Mouse (Mus musculus) G1E (cell line): ENCODE data around the gene Helt. TPM values are rescaled to one million over a fixed set of nuclear protein-coding genes. Genes with fewer than 3 reads are reported as not detected.

ENCODE experiments used
- ATAC-seq: 2 replicates; pipeline ENCODE4 v1.8.0; 2016; ENCODE audit warnings: mild to moderate bottlenecking; ENCODE audit not compliant: insufficient number of reproducible peaks, poor library complexity, low FRiP score, severe bottlenecking; ENCODE audit errors: extremely low read depth
- DNase-seq: peaks from one replicate; pipeline ENCODE4 v3.0.0; 2012; ENCODE audit warnings: low spot score
- H3K27me3 ChIP-seq: 2 replicates; pipeline ENCODE4 v1.6.1; 2012; ENCODE audit warnings: mild to moderate bottlenecking, low read length, inconsistent platforms; ENCODE audit not compliant: insufficient read depth
- H3K36me3 ChIP-seq: replicated peaks from 2 replicates; pipeline ENCODE3; 2012; ENCODE audit warnings: mild to moderate bottlenecking, inconsistent platforms
- H3K4me1 ChIP-seq: 2 replicates; pipeline ENCODE4 v1.6.1; 2012; ENCODE audit warnings: low read depth, low read length, inconsistent platforms, mixed read lengths; ENCODE audit not compliant: insufficient read depth
- H3K4me3 ChIP-seq: 2 replicates; pipeline ENCODE4 v1.5.1; 2012; ENCODE audit warnings: low read depth, mild to moderate bottlenecking, inconsistent platforms, low read length, moderate library complexity, mixed read lengths
- H3K9me3 ChIP-seq: replicated peaks from 2 replicates; pipeline ENCODE4 v1.6.1; 2012; ENCODE audit warnings: inconsistent platforms
- CTCF ChIP-seq: IDR thresholded peaks from 2 replicates; pipeline ENCODE4 v1.5.1; 2012; ENCODE audit warnings: low read depth, low read length, inconsistent platforms, mixed read lengths
- GATA1 ChIP-seq: IDR thresholded peaks from 2 replicates; pipeline ENCODE4 v1.6.1; 2012; ENCODE audit warnings: borderline replicate concordance, low read length, inconsistent platforms, mixed read lengths
- GATA2 ChIP-seq: IDR thresholded peaks from 2 replicates; pipeline ENCODE4 v1.6.1; 2012; ENCODE audit warnings: low read depth, low read length, inconsistent platforms, borderline replicate concordance
- POLR2AphosphoS5 ChIP-seq: IDR thresholded peaks from 2 replicates; pipeline ENCODE4 v1.6.1; 2012; ENCODE audit warnings: low read depth, low read length, inconsistent platforms; ENCODE audit not compliant: insufficient replicate concordance
- TAL1 ChIP-seq: conservative IDR thresholded peaks from 2 replicates; pipeline ENCODE4 v1.6.1; 2012; ENCODE audit warnings: low read depth, low read length, inconsistent platforms, mixed read lengths
- polyA plus RNA-seq: library from polyadenylated mRNA; stranded (reverse); fragments of >175 nt; gene quantifications from 2 replicates; pipeline ENCODE4 v1.2.3, GENCODE M21; 2012
- total RNA-seq, 2 experiments: library from RNA; stranded (forward) in 1 of 2; stranded (reverse) in 1 of 2; fragments of 200-1000 nt in 1 of 2; fragments of >200 nt in 1 of 2; fragmentation: Nextera tagmentation in 1 of 2; gene quantifications; 2 replicates each; pipeline ENCODE4 v1.2.3; 2014 to 2017

Helt gene
- total and polyA plus RNA-seq, 3 experiments, result 0.38 TPM; not detected in 2

DNA sequence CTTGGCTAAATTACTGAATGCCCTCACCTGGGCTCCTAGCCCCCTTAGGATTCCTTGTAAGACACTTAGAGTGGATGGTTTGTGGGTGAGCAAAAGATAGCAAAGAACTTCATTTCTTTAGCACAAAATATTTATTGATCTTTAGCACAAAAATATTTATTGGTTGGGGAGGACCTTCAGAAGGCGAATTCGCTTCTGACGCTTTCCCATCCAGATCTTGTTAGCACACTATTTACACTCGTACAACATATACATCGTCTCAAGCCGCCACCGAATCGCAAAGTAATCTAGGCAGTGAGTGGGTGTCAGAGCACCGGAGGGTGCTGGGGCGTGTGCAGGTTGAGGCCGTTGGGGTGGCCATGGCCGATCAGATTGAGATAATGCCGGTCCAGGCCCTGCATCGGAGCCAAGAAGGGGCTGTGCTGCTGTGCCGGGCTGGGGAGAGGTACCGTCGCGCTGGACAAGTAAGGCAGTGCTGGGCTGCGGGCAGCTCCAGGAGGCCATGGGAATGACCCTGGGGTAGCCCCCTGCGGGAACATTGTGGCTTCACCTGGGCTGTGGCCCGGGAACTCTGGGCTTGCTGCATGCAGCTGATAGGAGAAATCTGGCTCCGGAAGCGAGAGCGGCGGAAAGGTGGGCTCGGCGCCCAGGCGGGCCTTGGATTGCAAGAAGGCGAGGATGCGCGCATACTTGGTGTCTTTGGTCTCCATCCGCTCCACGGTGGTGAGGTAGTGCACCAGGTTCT lies 2.4 kb downstream of the Helt start:
- no peaks in the 10 kb centered on the region for H3K9me3 ChIP-seq
- H3K4me3 ChIP-seq, result no peak overlapping the region
- ATAC-seq (no peak), DNase-seq (no peak)
- H3K36me3 ChIP-seq, result no peaks in the 10 kb centered on the region
- peaks cover 61% of the 10 kb centered on the region for H3K27me3 ChIP-seq
- no peaks in the 10 kb centered on the region; the same call in 1 of the 2 replicates for H3K4me1 ChIP-seq
- no peak for TF ChIP-seq GATA1
- no peak for TF ChIP-seq POLR2AphosphoS5
- TF ChIP-seq TAL1, result no peak
- TF ChIP-seq CTCF, result no peak
- TF ChIP-seq GATA2, result no peak

DNA sequence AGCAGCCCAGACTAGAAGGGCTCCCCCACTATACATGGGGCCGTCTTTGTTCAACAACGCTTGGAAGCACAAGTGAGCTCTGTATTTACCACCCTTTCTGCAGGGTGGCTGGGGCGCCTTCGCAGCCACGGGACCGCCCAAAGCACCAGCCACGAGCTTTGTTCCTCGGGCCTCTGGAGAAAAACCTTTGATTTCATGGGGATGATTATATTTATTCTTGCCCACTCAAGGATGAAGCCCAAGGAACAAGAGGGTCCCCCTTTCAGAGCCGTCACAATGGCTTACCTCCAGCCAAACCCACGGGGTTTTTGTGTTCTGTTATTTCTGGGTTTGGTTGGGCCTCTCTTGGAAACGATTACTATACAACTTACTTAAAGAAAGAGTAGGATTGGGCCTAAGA lies 5.2 kb downstream of the Helt start:
- Histone ChIP-seq H3K27me3 (peaks cover 45% of the 10 kb centered on the region), H3K9me3 (no peaks in the 10 kb centered on the region)
- TF ChIP-seq TAL1, result no peak
- TF ChIP-seq GATA2, result no peak
- no peak for TF ChIP-seq CTCF
- TF ChIP-seq POLR2AphosphoS5, result no peak
- TF ChIP-seq GATA1, result no peak

DNA sequence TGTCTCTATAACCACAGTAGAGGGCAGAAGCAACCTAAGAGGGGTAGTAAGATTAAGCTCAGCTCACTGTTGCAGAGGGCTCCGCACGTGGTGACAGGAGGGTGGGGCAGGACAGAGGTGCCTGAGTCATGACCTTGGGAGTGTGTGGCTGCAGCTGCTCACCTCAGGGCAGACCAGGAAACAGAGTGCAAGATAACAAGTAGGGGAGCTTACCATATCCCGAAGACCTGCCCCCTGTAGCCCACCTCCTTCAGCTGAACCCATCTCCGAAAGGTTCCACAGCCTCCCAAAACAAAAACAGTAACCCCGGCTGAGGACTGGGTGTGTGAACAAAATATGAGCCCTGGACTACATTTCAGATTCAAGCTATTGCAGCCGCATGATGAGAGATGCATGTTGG lies 6.5 kb downstream of the Helt start:
- Histone ChIP-seq H3K36me3 (no peaks in the 10 kb centered on the region), H3K27me3 (peaks cover 33% of the 10 kb centered on the region), H3K9me3 (no peaks in the 10 kb centered on the region), H3K4me3 (no peak overlapping the region), H3K4me1 (no peaks in the 10 kb centered on the region; the same call in 1 of the 2 replicates)
- DNase-seq (no peak), ATAC-seq (no peak)
- no peak for TF ChIP-seq POLR2AphosphoS5
- no peak for TF ChIP-seq CTCF
- TF ChIP-seq TAL1, result no peak
- no peak for TF ChIP-seq GATA1
- TF ChIP-seq GATA2, result no peak

More for the DNA sequence above, 5.2 kb downstream of the Helt start:
- Histone ChIP-seq H3K4me3 (no peak overlapping the region), H3K36me3 (no peaks in the 10 kb centered on the region), H3K4me1 (no peaks in the 10 kb centered on the region; the same call in 1 of the 2 replicates)
- no peak for DNase-seq
- no peak for ATAC-seq

DNA sequence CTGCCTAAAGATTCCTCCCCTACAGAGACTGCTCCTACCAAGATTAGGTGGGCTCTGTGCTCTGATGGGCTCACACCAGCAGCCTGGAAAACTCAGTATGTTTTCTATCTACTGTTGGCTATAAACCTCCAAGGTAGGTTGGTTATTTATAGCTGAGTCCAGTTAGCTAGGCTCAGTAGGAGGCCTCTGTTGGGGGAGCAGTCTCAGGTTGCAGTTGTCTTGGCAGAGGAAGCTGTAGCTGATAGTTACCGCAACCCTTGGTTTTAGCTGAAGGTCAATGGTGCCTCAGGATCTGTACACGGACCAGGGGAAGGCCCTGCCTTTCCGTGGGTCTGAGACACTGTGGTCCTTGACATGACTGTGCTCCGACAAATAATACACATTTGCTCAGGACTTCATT lies 8.5 kb downstream of the Helt start:
- no peak for TF ChIP-seq GATA2
- H3K36me3 ChIP-seq, result no peaks in the 10 kb centered on the region
- no peaks in the 10 kb centered on the region for H3K9me3 ChIP-seq
- H3K4me1 ChIP-seq, result no peaks in the 10 kb centered on the region
- DNase-seq (no peak), ATAC-seq (no peak)
- peaks cover 15% of the 10 kb centered on the region for H3K27me3 ChIP-seq
- no peak overlapping the region for H3K4me3 ChIP-seq

DNA sequence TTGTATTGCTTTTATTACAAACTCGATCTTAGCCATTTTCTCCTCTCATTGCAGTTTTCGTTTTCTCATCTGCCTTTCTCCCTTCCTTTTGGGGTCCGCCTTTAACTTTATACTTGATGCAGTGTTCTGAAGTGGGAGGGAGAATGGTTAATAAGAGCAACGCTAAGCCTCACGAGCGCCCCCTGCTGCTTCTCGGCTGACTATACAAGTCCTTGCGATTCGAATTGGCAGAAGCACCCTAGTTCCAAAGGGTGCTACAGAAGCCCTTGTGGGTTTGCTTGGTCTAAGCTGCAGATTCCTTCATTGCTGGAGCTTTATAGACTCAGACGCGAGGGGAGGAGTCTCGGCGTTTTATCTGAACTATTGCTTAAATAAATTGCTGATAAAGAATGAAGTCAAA lies 12.9 kb downstream of the Helt start:
- TF ChIP-seq GATA1 (no peak), CTCF (peak; percentile 92)
- peaks cover 15% of the 10 kb centered on the region for H3K27me3 ChIP-seq
- H3K36me3 ChIP-seq, result no peaks in the 10 kb centered on the region
- ATAC-seq, result peak; percentile 40
- H3K4me1 ChIP-seq, result no peaks in the 10 kb centered on the region
- H3K9me3 ChIP-seq, result no peaks in the 10 kb centered on the region
- H3K4me3 ChIP-seq, result no peak overlapping the region
- peak; percentile 26 for DNase-seq

DNA sequence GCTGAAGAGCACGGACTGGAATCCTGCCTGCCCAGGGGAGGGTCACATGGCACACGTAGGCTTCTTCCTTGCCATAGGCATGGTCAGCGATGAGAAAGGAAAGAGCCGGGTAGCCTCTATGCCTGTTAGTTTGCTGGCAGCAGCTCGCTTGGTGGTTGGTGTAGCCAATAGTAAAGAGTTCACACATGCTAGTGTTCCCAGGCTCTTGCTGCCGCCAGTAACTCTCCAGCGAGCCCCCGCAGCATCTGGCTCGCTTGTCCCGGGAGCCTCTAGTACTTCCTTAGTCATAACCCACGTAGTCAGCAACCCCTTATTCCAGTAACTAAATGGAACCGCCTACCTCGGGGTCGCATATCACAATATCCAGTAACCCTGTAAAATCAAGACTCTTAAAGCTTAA lies 17.5 kb downstream of the Helt start:
- ATAC-seq (no peak), DNase-seq (no peak)
- Histone ChIP-seq H3K27me3 (peaks cover 14% of the 10 kb centered on the region), H3K9me3 (no peaks in the 10 kb centered on the region), H3K36me3 (no peaks in the 10 kb centered on the region), H3K4me1 (no peaks in the 10 kb centered on the region), H3K4me3 (no peak overlapping the region)
- no peak for TF ChIP-seq GATA2

DNA sequence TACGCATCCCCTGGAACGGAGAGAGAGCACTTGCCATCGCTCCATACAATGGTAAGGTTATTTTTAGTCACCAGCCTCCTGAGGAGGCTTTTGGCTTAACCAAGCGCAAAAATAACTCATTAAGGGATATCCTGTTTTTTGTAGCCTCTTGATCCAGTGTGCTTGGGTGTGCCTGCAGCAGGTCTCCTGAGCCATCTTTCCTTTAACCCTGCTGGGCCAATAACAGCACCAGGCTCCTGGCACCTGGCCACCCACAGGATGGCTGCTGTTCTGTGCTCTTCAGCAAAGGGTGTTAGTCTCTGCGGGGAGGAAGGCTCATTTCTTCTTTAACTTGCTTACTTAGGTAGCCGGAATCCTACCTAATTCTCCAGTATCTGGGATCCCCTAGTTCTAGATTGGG lies 23.7 kb downstream of the Helt start:
- no peak for DNase-seq
- Histone ChIP-seq H3K4me3 (no peak overlapping the region), H3K4me1 (no peaks in the 10 kb centered on the region), H3K36me3 (no peaks in the 10 kb centered on the region), H3K27me3 (peaks cover 8% of the 10 kb centered on the region), H3K9me3 (no peaks in the 10 kb centered on the region)
- ATAC-seq, result no peak
- TF ChIP-seq GATA2, result no peak
- TF ChIP-seq GATA1, result no peak
- TF ChIP-seq TAL1, result no peak
- no peak for TF ChIP-seq CTCF
- no peak for TF ChIP-seq POLR2AphosphoS5
